Mouse (Mus musculus) small intestine, adult 10 weeks (tissue): ENCODE data around the gene Calhm1. TPM values are rescaled to one million over a fixed set of nuclear protein-coding genes. Genes with fewer than 3 reads are reported as not detected.

Experiments used
- polyA plus RNA-seq: library from polyadenylated mRNA; stranded (reverse); fragments of 350-450 nt; fragmentation: Illumina TruSeq; extraction: RNeasy Lipid Tissue Mini Kit (QIAGEN cat#74804); gene quantifications from one replicate; pipeline ENCODE4 v1.2.3, GENCODE M21; 2014; ENCODE audit warnings: low replicate concordance

Gene Calhm1
- polyA plus RNA-seq, result not detected

GRCm38 (mm10) chr19:47144154-47144553 is at the start of gene Calhm1:
Gene Calhm1 (minus strand): TSS chr19:47144254.

GRCm38 (mm10) chr19:47178431-47179271 is 34.6 kb upstream of the Calhm1 start, which contains the start of gene Neurl1a:
Gene Neurl1a (plus strand): TSS chr19:47178820.

GRCm38 (mm10) chr19:47157664-47158063 is 13.6 kb upstream of the Calhm1 start, which contains the start of gene Calhm3:
Gene Calhm3 (minus strand): TSS chr19:47157764.

GRCm38 (mm10) chr19:47137771-47138421 is 6.2 kb downstream of the Calhm1 start, which contains the start of gene Calhm2:
Gene Calhm2 (minus strand): TSS chr19:47138294.

Other genes starting within 250 kb of the Calhm1 start
- 0.71 TPM for gene Ina, start 129.6 kb downstream of the Calhm1 start, polyA plus RNA-seq
- gene Nt5c2, start 129.1 kb downstream of the Calhm1 start, polyA plus RNA-seq, result 44.0 TPM
- gene Pcgf6, start 93.3 kb downstream of the Calhm1 start, polyA plus RNA-seq, result 31.1 TPM
- 17.9 TPM for gene Taf5, start 76.5 kb downstream of the Calhm1 start, polyA plus RNA-seq
- 4,144 TPM for gene Usmg5, start 53.6 kb downstream of the Calhm1 start, polyA plus RNA-seq
- 2.6 TPM for gene Pdcd11, start 53.5 kb downstream of the Calhm1 start, polyA plus RNA-seq
- gene Calhm2, start 6.0 kb downstream of the Calhm1 start, polyA plus RNA-seq, result 0.59 TPM
- gene Calhm3, start 13.5 kb upstream of the Calhm1 start, polyA plus RNA-seq, result not detected
- gene Neurl1a, start 34.6 kb upstream of the Calhm1 start, polyA plus RNA-seq, result not detected